Mouse (Mus musculus): ENCODE measurements around the gene Rpl13a. TPM values are rescaled to one million over a fixed set of nuclear protein-coding genes. Genes with fewer than 3 reads are reported as not detected.
"Not testable (repeated sequence)": the region's sequence is repeated elsewhere in the genome, so short reads cannot be mapped to it uniquely, and the experiment has no call there.

Rpl13a gene
- polyA plus RNA-seq, 1 experiment from 2014 or later, result 1,416 TPM

- H3K4me3 ChIP-seq (ENCODE audit: low read length), result peak overlapping the region; percentile 63
- no peaks in the 10 kb centered on the region for H3K9me3 ChIP-seq (ENCODE audit: control insufficient read depth, low read length)
- H3K4me1 ChIP-seq (ENCODE audit: control insufficient read depth, insufficient read depth, low read length), result peaks cover 26% of the 10 kb centered on the region
- peak overlapping the region; percentile 96 for H3K27ac ChIP-seq (ENCODE audit: low read depth, low read length)
- H3K4me2 ChIP-seq (replicated peaks; ENCODE audit: low read depth, low read length), result peak overlapping the region; percentile 75
- no peaks in the 10 kb centered on the region for H3K27me3 ChIP-seq (ENCODE audit: control insufficient read depth, insufficient read depth, low read length)
- WGBS, result 1% methylated on average over 5 of the region's 5 CpGs
- no peak for ATAC-seq (ENCODE audit: low FRiP score, low TSS enrichment)
- H3K36me3 ChIP-seq (ENCODE audit: control insufficient read depth, insufficient read depth, low read length), result peaks cover 10% of the 10 kb centered on the region; the same call in 1 of the 2 replicates
- peak overlapping the region; percentile 78 for H3K9ac ChIP-seq (ENCODE audit: low read depth, low read length)
Observed at GRCm38 (mm10) chr7:45153586-45153985, 25.0 kb upstream of the Rpl13a start.

GRCm38 (mm10) chr7:45153052-45153451 is 24.5 kb upstream of the Rpl13a start:
- H3K36me3 ChIP-seq (ENCODE audit: control insufficient read depth, insufficient read depth, low read length); H3K9me3 ChIP-seq (ENCODE audit: control insufficient read depth, low read length); ATAC-seq (ENCODE audit: low FRiP score, low TSS enrichment); H3K27me3 ChIP-seq (ENCODE audit: control insufficient read depth, insufficient read depth, low read length); H3K27ac ChIP-seq (ENCODE audit: low read depth, low read length): not testable (repeated sequence)
- 84% methylated on average over 2 of the region's 2 CpGs for WGBS
- H3K4me2 ChIP-seq (replicated peaks; ENCODE audit: low read depth, low read length), result peak overlapping the region; percentile 75; the same call in 1 of the 2 replicates
- H3K9ac ChIP-seq (ENCODE audit: low read depth, low read length), result peak overlapping the region; percentile 78; the same call in 1 of the 2 replicates
- H3K4me3 ChIP-seq (ENCODE audit: low read length), result peak overlapping the region; percentile 63; the same call in 1 of the 2 replicates
- H3K4me1 ChIP-seq (ENCODE audit: control insufficient read depth, insufficient read depth, low read length), result peaks cover 26% of the 10 kb centered on the region

- no peak overlapping the region for H3K9ac ChIP-seq (ENCODE audit: low read depth, low read length)
- peaks cover 12% of the 10 kb centered on the region for H3K36me3 ChIP-seq (ENCODE audit: control insufficient read depth, insufficient read depth, low read length)
- no peak overlapping the region for H3K4me2 ChIP-seq (replicated peaks; ENCODE audit: low read depth, low read length)
- peaks cover 26% of the 10 kb centered on the region for H3K4me1 ChIP-seq (ENCODE audit: control insufficient read depth, insufficient read depth, low read length)
- peak overlapping the region; percentile 79; the same call in 1 of the 2 replicates for H3K27ac ChIP-seq (ENCODE audit: low read depth, low read length)
- 20% methylated on average over 11 of the region's 11 CpGs for WGBS
- H3K9me3 ChIP-seq (ENCODE audit: control insufficient read depth, low read length), result no peaks in the 10 kb centered on the region
- ATAC-seq (ENCODE audit: low FRiP score, low TSS enrichment), result no peak
- no peak overlapping the region for H3K4me3 ChIP-seq (ENCODE audit: low read length)
- H3K27me3 ChIP-seq (ENCODE audit: control insufficient read depth, insufficient read depth, low read length), result no peaks in the 10 kb centered on the region
Observed at GRCm38 (mm10) chr7:45151303-45151702, 22.7 kb upstream of the Rpl13a start.

DNA sequence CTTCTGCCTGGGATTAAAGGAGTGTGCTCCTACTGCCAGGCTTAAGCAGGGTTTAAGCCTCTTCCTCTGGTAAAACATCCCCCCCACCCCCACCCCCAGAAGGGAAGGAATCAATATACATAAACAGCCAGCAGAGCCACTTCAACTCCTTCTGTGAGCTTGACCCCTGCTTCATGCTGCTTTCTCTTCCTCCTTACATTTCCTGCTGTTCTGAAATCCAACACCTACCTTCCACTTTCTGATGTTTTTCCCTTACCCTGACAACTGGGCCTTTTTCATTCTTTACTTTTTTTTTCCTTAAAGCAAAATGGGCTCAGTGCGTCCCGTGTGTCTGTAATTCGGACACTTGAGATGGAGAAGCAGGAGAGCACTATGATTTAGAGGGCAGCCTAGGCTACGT is 21.8 kb upstream of the Rpl13a start:
- Histone ChIP-seq H3K9ac (ENCODE audit: low read depth, low read length) (no peak overlapping the region; the same call in 1 of the 2 replicates), H3K9me3 (ENCODE audit: control insufficient read depth, low read length) (no peaks in the 10 kb centered on the region)
- 28% methylated on average over 4 of the region's 4 CpGs for WGBS

DNA sequence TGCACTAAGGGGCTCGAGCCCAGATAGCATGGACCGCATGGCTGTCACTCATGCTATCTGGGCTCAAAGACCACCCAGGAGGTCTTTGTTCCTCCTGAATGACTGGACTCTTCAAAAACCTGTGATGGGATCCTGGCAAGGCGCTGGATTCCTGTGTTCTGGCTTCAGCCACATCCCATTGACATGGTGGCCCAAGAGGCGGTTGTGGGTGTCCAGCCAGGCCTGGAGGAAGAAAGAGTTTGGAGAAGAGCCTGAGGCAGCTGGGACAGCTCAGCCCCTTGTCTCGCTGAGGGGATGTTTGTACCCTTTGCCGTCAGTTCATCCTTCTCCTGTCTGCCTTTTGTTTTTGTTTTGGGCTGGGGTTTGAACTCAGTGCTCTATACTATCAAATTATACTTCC is 21.0 kb upstream of the Rpl13a start:
- Histone ChIP-seq H3K4me3 (ENCODE audit: low read length) (no peak overlapping the region), H3K27ac (ENCODE audit: low read depth, low read length) (peak overlapping the region; percentile 38; the same call in 1 of the 2 replicates), H3K9ac (ENCODE audit: low read depth, low read length) (no peak overlapping the region), H3K4me1 (ENCODE audit: control insufficient read depth, insufficient read depth, low read length) (peaks cover 21% of the 10 kb centered on the region), H3K36me3 (ENCODE audit: control insufficient read depth, insufficient read depth, low read length) (peaks cover 27% of the 10 kb centered on the region), H3K27me3 (ENCODE audit: control insufficient read depth, insufficient read depth, low read length) (no peaks in the 10 kb centered on the region), H3K4me2 (replicated peaks; ENCODE audit: low read depth, low read length) (no peak overlapping the region), H3K9me3 (ENCODE audit: control insufficient read depth, low read length) (no peaks in the 10 kb centered on the region)
- no peak for ATAC-seq (ENCODE audit: low FRiP score, low TSS enrichment)
- 53% methylated on average over 6 of the region's 6 CpGs for WGBS

More for the DNA sequence above, 21.8 kb upstream of the Rpl13a start:
- peaks cover 21% of the 10 kb centered on the region for H3K36me3 ChIP-seq (ENCODE audit: control insufficient read depth, insufficient read depth, low read length)
- no peaks in the 10 kb centered on the region for H3K27me3 ChIP-seq (ENCODE audit: control insufficient read depth, insufficient read depth, low read length)
- no peak overlapping the region for H3K4me3 ChIP-seq (ENCODE audit: low read length)
- H3K4me2 ChIP-seq (replicated peaks; ENCODE audit: low read depth, low read length), result no peak overlapping the region
- H3K4me1 ChIP-seq (ENCODE audit: control insufficient read depth, insufficient read depth, low read length), result peaks cover 23% of the 10 kb centered on the region
- ATAC-seq (ENCODE audit: low FRiP score, low TSS enrichment), result no peak
- H3K27ac ChIP-seq (ENCODE audit: low read depth, low read length), result peak overlapping the region; percentile 79; the same call in 1 of the 2 replicates

DNA sequence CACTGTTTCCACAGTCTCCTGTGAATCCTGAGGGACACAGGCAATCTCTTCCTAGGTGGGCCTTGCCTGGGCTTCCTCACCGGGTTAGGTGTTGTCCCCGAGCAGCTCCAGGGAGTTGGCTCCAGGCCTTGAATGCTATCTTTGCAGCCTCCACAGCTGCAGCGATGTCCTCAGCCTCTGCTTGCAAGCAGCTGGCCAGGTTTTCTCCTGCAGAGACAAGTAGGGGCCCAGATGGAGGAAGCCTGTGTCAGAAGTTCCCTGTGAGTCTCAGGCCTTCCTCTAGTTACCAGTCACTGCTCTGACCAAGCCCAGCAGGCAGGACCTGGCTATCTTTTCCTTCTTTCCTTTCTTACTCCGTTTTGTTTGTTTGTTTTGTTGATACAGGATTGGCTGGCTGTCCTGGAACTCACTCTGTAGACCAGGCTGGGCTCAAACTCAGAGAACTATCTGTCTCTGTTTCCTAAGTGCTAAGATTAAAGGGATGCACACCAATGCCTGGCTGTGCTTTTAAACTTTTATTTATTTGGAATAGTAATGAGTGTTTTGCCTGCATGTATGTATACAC is 20.1 kb upstream of the Rpl13a start:
- no peaks in the 10 kb centered on the region for H3K27me3 ChIP-seq (ENCODE audit: control insufficient read depth, insufficient read depth, low read length)
- peak overlapping the region; percentile 18; the same call in 1 of the 2 replicates for H3K9ac ChIP-seq (ENCODE audit: low read depth, low read length)
- WGBS, result 59% methylated on average over 4 of the region's 4 CpGs
- no peak for ATAC-seq (ENCODE audit: low FRiP score, low TSS enrichment)
- peaks cover 35% of the 10 kb centered on the region for H3K36me3 ChIP-seq (ENCODE audit: control insufficient read depth, insufficient read depth, low read length)
- H3K4me1 ChIP-seq (ENCODE audit: control insufficient read depth, insufficient read depth, low read length), result peaks cover 21% of the 10 kb centered on the region
- H3K9me3 ChIP-seq (ENCODE audit: control insufficient read depth, low read length), result no peaks in the 10 kb centered on the region
- no peak overlapping the region for H3K4me3 ChIP-seq (ENCODE audit: low read length)
- H3K4me2 ChIP-seq (replicated peaks; ENCODE audit: low read depth, low read length), result no peak overlapping the region
- 0 out of 2 replicates have a peak overlapping the region, but pooled peaks have one; percentile 24 for H3K27ac ChIP-seq (ENCODE audit: low read depth, low read length)

- H3K36me3 ChIP-seq (ENCODE audit: control insufficient read depth, insufficient read depth, low read length), result peaks cover 39% of the 10 kb centered on the region
- 73% methylated on average over 11 of the region's 11 CpGs for WGBS
- 0 out of 2 replicates have a peak, but pooled peaks have one; percentile 3 for ATAC-seq (ENCODE audit: low FRiP score, low TSS enrichment)
- H3K9ac ChIP-seq (ENCODE audit: low read depth, low read length), result no peak overlapping the region
- H3K27ac ChIP-seq (ENCODE audit: low read depth, low read length), result no peak overlapping the region
- no peak overlapping the region for H3K4me2 ChIP-seq (replicated peaks; ENCODE audit: low read depth, low read length)
- H3K4me3 ChIP-seq (ENCODE audit: low read length), result no peak overlapping the region
- H3K27me3 ChIP-seq (ENCODE audit: control insufficient read depth, insufficient read depth, low read length), result no peaks in the 10 kb centered on the region
- H3K9me3 ChIP-seq (ENCODE audit: control insufficient read depth, low read length), result no peaks in the 10 kb centered on the region
- peaks cover 17% of the 10 kb centered on the region for H3K4me1 ChIP-seq (ENCODE audit: control insufficient read depth, insufficient read depth, low read length)
Observed at GRCm38 (mm10) chr7:45147899-45148298, 19.3 kb upstream of the Rpl13a start.

GRCm38 (mm10) chr7:45147267-45147666 is 18.7 kb upstream of the Rpl13a start:
- Histone ChIP-seq H3K27ac (ENCODE audit: low read depth, low read length) (no peak overlapping the region), H3K27me3 (ENCODE audit: control insufficient read depth, insufficient read depth, low read length) (no peaks in the 10 kb centered on the region), H3K4me1 (ENCODE audit: control insufficient read depth, insufficient read depth, low read length) (peaks cover 17% of the 10 kb centered on the region), H3K4me3 (ENCODE audit: low read length) (no peak overlapping the region), H3K36me3 (ENCODE audit: control insufficient read depth, insufficient read depth, low read length) (peaks cover 45% of the 10 kb centered on the region), H3K9ac (ENCODE audit: low read depth, low read length) (no peak overlapping the region), H3K9me3 (ENCODE audit: control insufficient read depth, low read length) (no peaks in the 10 kb centered on the region), H3K4me2 (replicated peaks; ENCODE audit: low read depth, low read length) (no peak overlapping the region)
- ATAC-seq (ENCODE audit: low FRiP score, low TSS enrichment), result no peak
- WGBS, result 91% methylated on average over 11 of the region's 11 CpGs

DNA sequence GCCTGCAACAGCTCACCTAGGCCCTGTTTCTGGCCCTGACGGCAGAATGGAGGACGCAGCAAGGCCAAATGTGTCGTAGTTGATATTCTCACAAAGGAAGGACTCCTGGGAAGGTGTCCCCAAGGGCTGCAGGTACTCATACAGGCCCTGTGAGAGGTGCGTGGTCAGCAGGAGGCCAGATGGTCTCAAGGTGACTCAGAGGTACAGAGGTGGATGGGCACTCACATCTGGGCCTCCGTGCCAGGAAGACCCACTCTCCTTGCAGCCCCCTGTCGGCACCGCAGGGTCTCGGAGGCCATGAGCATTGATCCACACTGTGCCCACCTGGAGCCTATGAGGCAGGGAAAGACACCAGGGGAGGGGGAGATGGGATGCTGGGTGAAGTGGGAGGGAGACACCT is 16.9 kb upstream of the Rpl13a start:
- Histone ChIP-seq H3K9me3 (ENCODE audit: control insufficient read depth, low read length) (no peaks in the 10 kb centered on the region), H3K27me3 (ENCODE audit: control insufficient read depth, insufficient read depth, low read length) (no peaks in the 10 kb centered on the region), H3K4me2 (replicated peaks; ENCODE audit: low read depth, low read length) (no peak overlapping the region), H3K36me3 (ENCODE audit: control insufficient read depth, insufficient read depth, low read length) (peaks cover 53% of the 10 kb centered on the region), H3K4me3 (ENCODE audit: low read length) (no peak overlapping the region), H3K4me1 (ENCODE audit: control insufficient read depth, insufficient read depth, low read length) (peaks cover 4% of the 10 kb centered on the region), H3K9ac (ENCODE audit: low read depth, low read length) (no peak overlapping the region), H3K27ac (ENCODE audit: low read depth, low read length) (no peak overlapping the region)
- 94% methylated on average over 8 of the region's 8 CpGs for WGBS
- no peak for ATAC-seq (ENCODE audit: low FRiP score, low TSS enrichment)

Measured in kidney, embryonic 14.5 days (tissue).